32 mouse cellular contexts compared by ENCODE assay signal in the genomic region with DNA sequence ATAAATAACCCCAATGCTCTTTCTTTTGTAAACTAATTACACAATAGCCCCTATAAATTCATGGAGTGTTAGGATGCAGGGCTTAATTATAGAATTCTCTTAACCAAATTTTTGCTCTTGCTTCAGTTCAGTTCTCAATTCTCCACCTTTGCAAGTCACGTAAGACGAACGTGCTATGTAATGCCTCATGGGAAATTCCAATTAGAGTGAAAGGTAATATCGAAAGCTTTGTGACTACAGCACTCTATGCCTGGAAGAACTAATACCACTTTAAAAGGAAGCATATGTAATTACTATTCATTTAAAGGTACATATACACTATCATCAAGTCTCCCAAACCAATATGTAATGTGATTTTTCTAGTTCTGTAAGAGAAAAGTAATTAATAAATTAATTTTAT.
"Had no signal": no experiment of that assay in that cellular context is flagged by ENCODE, and none has a peak within 500 bp of the region (broad histone marks: within the 10 kb centered on the region; RNA-seq: fewer than 3 reads in every experiment).

No protein-coding gene starts in this region.

- DNase-seq: left cerebral cortex, postnatal 4 days; liver; liver, embryonic 13.5 days; liver, postnatal 0 days; lung, adult 18-20 months; lung, adult 2 months; lung, embryonic 14.5 days; lung, postnatal 10 days; lung, postnatal 14 days; lung, postnatal 36 days; lung, postnatal 4 days; midbrain, embryonic 14.5 days had no signal

- ATAC-seq: liver, embryonic 12.5 days; liver, postnatal 0 days; lung, postnatal 0 days; midbrain, embryonic 13.5 days; midbrain, embryonic 15.5 days; midbrain, embryonic 16.5 days had no signal

- H3K4me1 ChIP-seq: limb, embryonic 10.5 days; limb, embryonic 12.5 days; limb, embryonic 13.5 days; limb, embryonic 15.5 days; liver, embryonic 12.5 days; liver, embryonic 13.5 days; liver, embryonic 15.5 days; lung, embryonic 15.5 days; megakaryocyte, embryonic 14.5 days; midbrain, embryonic 10.5 days; midbrain, embryonic 12.5 days; midbrain, embryonic 13.5 days; midbrain, embryonic 15.5 days; neural tube, embryonic 12.5 days had no signal

- H3K9ac ChIP-seq: limb, embryonic 12.5 days; limb, embryonic 13.5 days; limb, embryonic 15.5 days; liver, embryonic 12.5 days; liver, embryonic 13.5 days; liver, embryonic 14.5 days; liver, embryonic 15.5 days; liver, postnatal 0 days; lung, embryonic 14.5 days; lung, embryonic 15.5 days; midbrain, embryonic 12.5 days; midbrain, embryonic 13.5 days; midbrain, embryonic 15.5 days; neural tube, embryonic 12.5 days had no signal

- H3K4me3 ChIP-seq: limb, embryonic 10.5 days; limb, embryonic 12.5 days; limb, embryonic 13.5 days; limb, embryonic 15.5 days; liver, embryonic 12.5 days; liver, embryonic 13.5 days; liver, embryonic 15.5 days; lung, embryonic 15.5 days; megakaryocyte, embryonic 14.5 days; midbrain, embryonic 10.5 days; midbrain, embryonic 12.5 days; midbrain, embryonic 13.5 days; midbrain, embryonic 15.5 days; myocyte; neural tube, embryonic 12.5 days had no signal

- H3K27ac ChIP-seq: limb, embryonic 10.5 days; limb, embryonic 12.5 days; limb, embryonic 13.5 days; limb, embryonic 15.5 days; liver, embryonic 12.5 days; liver, embryonic 13.5 days; liver, embryonic 14.5 days; liver, embryonic 15.5 days; lung, embryonic 15.5 days; macrophage; midbrain, embryonic 10.5 days; midbrain, embryonic 12.5 days; midbrain, embryonic 13.5 days; midbrain, embryonic 15.5 days; neural tube, embryonic 12.5 days had no signal

- H3K9me3 ChIP-seq: limb, embryonic 10.5 days; limb, embryonic 12.5 days; limb, embryonic 13.5 days; limb, embryonic 15.5 days; liver, embryonic 12.5 days; liver, embryonic 13.5 days; liver, embryonic 15.5 days; lung, embryonic 15.5 days; megakaryocyte, embryonic 14.5 days; midbrain, embryonic 10.5 days; midbrain, embryonic 12.5 days; midbrain, embryonic 13.5 days; midbrain, embryonic 15.5 days; neural tube, embryonic 12.5 days had no signal

- H3K4me2 ChIP-seq: limb, embryonic 12.5 days; limb, embryonic 13.5 days; limb, embryonic 15.5 days; liver, embryonic 11.5 days; liver, embryonic 12.5 days; liver, embryonic 13.5 days; liver, embryonic 15.5 days; lung, embryonic 14.5 days; lung, embryonic 15.5 days; midbrain, embryonic 11.5 days; midbrain, embryonic 12.5 days; midbrain, embryonic 13.5 days; midbrain, embryonic 15.5 days; neural tube, embryonic 12.5 days had no signal

- H3K36me3 ChIP-seq: limb, embryonic 10.5 days; limb, embryonic 12.5 days; limb, embryonic 13.5 days; limb, embryonic 15.5 days; liver, embryonic 12.5 days; liver, embryonic 13.5 days; liver, embryonic 15.5 days; lung, embryonic 15.5 days; midbrain, embryonic 10.5 days; midbrain, embryonic 12.5 days; midbrain, embryonic 13.5 days; midbrain, embryonic 15.5 days; neural tube, embryonic 12.5 days had no signal

- H3K27me3 ChIP-seq: limb, embryonic 12.5 days; limb, embryonic 13.5 days; limb, embryonic 15.5 days; liver, embryonic 12.5 days; liver, embryonic 13.5 days; liver, embryonic 15.5 days; lung, embryonic 15.5 days; megakaryocyte, embryonic 14.5 days; midbrain, embryonic 12.5 days; midbrain, embryonic 13.5 days; midbrain, embryonic 15.5 days; neural tube, embryonic 12.5 days had no signal
